Mouse (Mus musculus): ENCODE results near the gene Qpct. TPM values are rescaled to one million over a fixed set of nuclear protein-coding genes. Genes with fewer than 3 reads are reported as not detected.

The Qpct gene
- 8.5 and 10.5 TPM in 2 replicates for polyA plus RNA-seq (2014; fragmentation: Nextera tagmentation; extraction: Ambion mirVana)

- DNase-seq (ENCODE audit: low spot score, missing footprints) (peak; percentile 72), ATAC-seq (ENCODE audit: low FRiP score) (0 out of 2 replicates have a peak, but pooled peaks have one; percentile 7)
- peak within 1 kb of the TSS; percentile 55 for H3K4me3 ChIP-seq (ENCODE audit: low read depth, low read length)
- peaks cover 4% of the 10 kb centered on the region for H3K27me3 ChIP-seq (ENCODE audit: control insufficient read depth, insufficient read depth, low read length)
- H3K4me1 ChIP-seq (ENCODE audit: control insufficient read depth, insufficient read depth, low read length): no peaks in the 10 kb centered on the region
- H3K27ac ChIP-seq (ENCODE audit: low read depth, low read length): no peak within 1 kb of the TSS
- no peaks in the 10 kb centered on the region for H3K9me3 ChIP-seq (ENCODE audit: control insufficient read depth, low read length)
- H3K36me3 ChIP-seq (ENCODE audit: control insufficient read depth, insufficient read depth, low read length): no peaks in the 10 kb centered on the region
- peak within 1 kb of the TSS; percentile 59 for H3K9ac ChIP-seq (ENCODE audit: low read length)
- 84% methylated on average over 4 of the region's 4 CpGs for WGBS
- H3K4me2 ChIP-seq: peak within 1 kb of the TSS; percentile 95
Measured at GRCm38 (mm10) chr17:79051606-79052005, at the start of gene Qpct. Gene Qpct, plus strand, starts transcription at chr17:79051906.

- peaks cover 7% of the 10 kb centered on the region; the same call in 1 of the 2 replicates for H3K36me3 ChIP-seq (ENCODE audit: control insufficient read depth, insufficient read depth, low read length)
- WGBS: 97% methylated on average over 2 of the region's 2 CpGs
- H3K9ac ChIP-seq (ENCODE audit: low read length): no peak overlapping the region
- H3K4me2 ChIP-seq: no peak overlapping the region
- no peak for DNase-seq (ENCODE audit: low spot score, missing footprints)
- H3K27me3 ChIP-seq (ENCODE audit: control insufficient read depth, insufficient read depth, low read length): no peaks in the 10 kb centered on the region
- no peaks in the 10 kb centered on the region for H3K9me3 ChIP-seq (ENCODE audit: control insufficient read depth, low read length)
- H3K4me3 ChIP-seq (ENCODE audit: low read depth, low read length): no peak overlapping the region
- peaks cover 5% of the 10 kb centered on the region; the same call in 1 of the 2 replicates for H3K4me1 ChIP-seq (ENCODE audit: control insufficient read depth, insufficient read depth, low read length)
- H3K27ac ChIP-seq (ENCODE audit: low read depth, low read length): no peak overlapping the region
- no peak for ATAC-seq (ENCODE audit: low FRiP score)
Measured at GRCm38 (mm10) chr17:79013625-79014024, 38.1 kb upstream of the Qpct start.

- H3K36me3 ChIP-seq (ENCODE audit: control insufficient read depth, insufficient read depth, low read length): peaks cover 7% of the 10 kb centered on the region; the same call in 1 of the 2 replicates
- no peaks in the 10 kb centered on the region for H3K9me3 ChIP-seq (ENCODE audit: control insufficient read depth, low read length)
- 89% methylated on average over 2 of the region's 2 CpGs for WGBS
- H3K4me2 ChIP-seq: no peak overlapping the region
- ATAC-seq (ENCODE audit: low FRiP score) (no peak), DNase-seq (ENCODE audit: low spot score, missing footprints) (peak; percentile 66)
- no peak overlapping the region for H3K4me3 ChIP-seq (ENCODE audit: low read depth, low read length)
- H3K4me1 ChIP-seq (ENCODE audit: control insufficient read depth, insufficient read depth, low read length): peaks cover 8% of the 10 kb centered on the region; the same call in 1 of the 2 replicates
- no peak overlapping the region for H3K9ac ChIP-seq (ENCODE audit: low read length)
- H3K27ac ChIP-seq (ENCODE audit: low read depth, low read length): no peak overlapping the region
- no peaks in the 10 kb centered on the region for H3K27me3 ChIP-seq (ENCODE audit: control insufficient read depth, insufficient read depth, low read length)
Measured at GRCm38 (mm10) chr17:79014911-79015685, 36.6 kb upstream of the Qpct start.

- H3K27ac ChIP-seq (ENCODE audit: low read depth, low read length): no peak overlapping the region
- no peaks in the 10 kb centered on the region for H3K9me3 ChIP-seq (ENCODE audit: control insufficient read depth, low read length)
- H3K36me3 ChIP-seq (ENCODE audit: control insufficient read depth, insufficient read depth, low read length): peaks cover 7% of the 10 kb centered on the region; the same call in 1 of the 2 replicates
- peak; percentile 66 for DNase-seq (ENCODE audit: low spot score, missing footprints)
- no peak overlapping the region for H3K4me3 ChIP-seq (ENCODE audit: low read depth, low read length)
- no peaks in the 10 kb centered on the region for H3K27me3 ChIP-seq (ENCODE audit: control insufficient read depth, insufficient read depth, low read length)
- H3K4me2 ChIP-seq: no peak overlapping the region
- WGBS: 91% methylated on average over 10 of the region's 10 CpGs
- H3K9ac ChIP-seq (ENCODE audit: low read length): no peak overlapping the region
- no peak for ATAC-seq (ENCODE audit: low FRiP score)
- H3K4me1 ChIP-seq (ENCODE audit: control insufficient read depth, insufficient read depth, low read length): peaks cover 8% of the 10 kb centered on the region; the same call in 1 of the 2 replicates
Measured at GRCm38 (mm10) chr17:79015831-79016230, 35.9 kb upstream of the Qpct start.

GRCm38 (mm10) chr17:79018422-79018821 is 33.3 kb upstream of the Qpct start:
- H3K36me3 ChIP-seq (ENCODE audit: control insufficient read depth, insufficient read depth, low read length): no peaks in the 10 kb centered on the region
- H3K27ac ChIP-seq (ENCODE audit: low read depth, low read length): no peak overlapping the region
- H3K4me1 ChIP-seq (ENCODE audit: control insufficient read depth, insufficient read depth, low read length): peaks cover 8% of the 10 kb centered on the region; the same call in 1 of the 2 replicates
- 77% methylated on average over 9 of the region's 9 CpGs for WGBS
- no peak overlapping the region for H3K4me3 ChIP-seq (ENCODE audit: low read depth, low read length)
- no peaks in the 10 kb centered on the region for H3K9me3 ChIP-seq (ENCODE audit: control insufficient read depth, low read length)
- H3K4me2 ChIP-seq: peak overlapping the region; percentile 71; the same call in 1 of the 2 replicates
- DNase-seq (ENCODE audit: low spot score, missing footprints): peak; percentile 79
- ATAC-seq (ENCODE audit: low FRiP score): no peak
- H3K27me3 ChIP-seq (ENCODE audit: control insufficient read depth, insufficient read depth, low read length): no peaks in the 10 kb centered on the region; the same call in 1 of the 2 replicates
- 0 out of 2 replicates have a peak overlapping the region, but pooled peaks have one; percentile 12 for H3K9ac ChIP-seq (ENCODE audit: low read length)

- Histone ChIP-seq H3K9me3 (ENCODE audit: control insufficient read depth, low read length) (no peaks in the 10 kb centered on the region), H3K27ac (ENCODE audit: low read depth, low read length) (peak overlapping the region; percentile 87), H3K4me2 (peak overlapping the region; percentile 71), H3K27me3 (ENCODE audit: control insufficient read depth, insufficient read depth, low read length) (no peaks in the 10 kb centered on the region; the same call in 1 of the 2 replicates), H3K9ac (ENCODE audit: low read length) (peak overlapping the region; percentile 94), H3K36me3 (ENCODE audit: control insufficient read depth, insufficient read depth, low read length) (no peaks in the 10 kb centered on the region), H3K4me3 (ENCODE audit: low read depth, low read length) (peak overlapping the region; percentile 82), H3K4me1 (ENCODE audit: control insufficient read depth, insufficient read depth, low read length) (peaks cover 8% of the 10 kb centered on the region; the same call in 1 of the 2 replicates)
- ATAC-seq (ENCODE audit: low FRiP score): peak; percentile 4; the same call in 1 of the 2 replicates
- 1% methylated on average over 18 of the region's 18 CpGs for WGBS
- peak; percentile 88 for DNase-seq (ENCODE audit: low spot score, missing footprints)
Measured at GRCm38 (mm10) chr17:79019726-79020207, 31.9 kb upstream of the Qpct start.

GRCm38 (mm10) chr17:79020208-79020983 is 31.3 kb upstream of the Qpct start, which contains the start of gene Prkd3:
Gene Prkd3, minus strand, starts transcription at chr17:79020816.
- Histone ChIP-seq H3K27ac (ENCODE audit: low read depth, low read length) (peak within 1 kb of the TSS; percentile 87), H3K27me3 (ENCODE audit: control insufficient read depth, insufficient read depth, low read length) (no peaks in the 10 kb centered on the region; the same call in 1 of the 2 replicates), H3K9me3 (ENCODE audit: control insufficient read depth, low read length) (no peaks in the 10 kb centered on the region), H3K9ac (ENCODE audit: low read length) (peak within 1 kb of the TSS; percentile 94), H3K4me1 (ENCODE audit: control insufficient read depth, insufficient read depth, low read length) (peaks cover 8% of the 10 kb centered on the region; the same call in 1 of the 2 replicates), H3K36me3 (ENCODE audit: control insufficient read depth, insufficient read depth, low read length) (no peaks in the 10 kb centered on the region), H3K4me2 (peak within 1 kb of the TSS; percentile 71), H3K4me3 (ENCODE audit: low read depth, low read length) (peak within 1 kb of the TSS; percentile 82)
- DNase-seq (ENCODE audit: low spot score, missing footprints) (peak; percentile 97), ATAC-seq (ENCODE audit: low FRiP score) (peak; percentile 95)
- WGBS: under 1% methylated on average over 55 of the region's 113 CpGs

- no peak for ATAC-seq (ENCODE audit: low FRiP score)
- 1% methylated on average over 24 of the region's 24 CpGs for WGBS
Measured at GRCm38 (mm10) chr17:79020984-79021335, 30.7 kb upstream of the Qpct start.

More at GRCm38 (mm10) chr17:79020984-79021335, 30.7 kb upstream of the Qpct start:
- no peak overlapping the region for H3K27ac ChIP-seq (ENCODE audit: low read depth, low read length)
- H3K9me3 ChIP-seq (ENCODE audit: control insufficient read depth, low read length): no peaks in the 10 kb centered on the region
- peak; percentile 96 for DNase-seq (ENCODE audit: low spot score, missing footprints)
- H3K27me3 ChIP-seq (ENCODE audit: control insufficient read depth, insufficient read depth, low read length): no peaks in the 10 kb centered on the region; the same call in 1 of the 2 replicates
- H3K9ac ChIP-seq (ENCODE audit: low read length): peak overlapping the region; percentile 94
- H3K4me3 ChIP-seq (ENCODE audit: low read depth, low read length): peak overlapping the region; percentile 82
- peaks cover 8% of the 10 kb centered on the region; the same call in 1 of the 2 replicates for H3K4me1 ChIP-seq (ENCODE audit: control insufficient read depth, insufficient read depth, low read length)
- no peaks in the 10 kb centered on the region for H3K36me3 ChIP-seq (ENCODE audit: control insufficient read depth, insufficient read depth, low read length)
- H3K4me2 ChIP-seq: peak overlapping the region; percentile 71

Data from midbrain, embryonic 11.5 days (tissue).